Mouse (Mus musculus) kidney, adult 2 months (tissue): ENCODE data around the gene Map3k13.

Experiments used
- CTCF ChIP-seq: fragments of 200-500 bp; conservative IDR thresholded peaks from 2 replicates; pipeline ENCODE4 v1.5.1; 2011; ENCODE audit warnings: low read depth, mild to moderate bottlenecking, control low read depth, low read length, moderate library complexity, mixed read lengths; ENCODE audit not compliant: insufficient read depth, insufficient read length
- POLR2A ChIP-seq: fragments of 200-500 bp; IDR thresholded peaks from one replicate; pipeline ENCODE4 v1.6.1; 2011; ENCODE audit warnings: low read depth, low read length, control low read depth

DNA sequence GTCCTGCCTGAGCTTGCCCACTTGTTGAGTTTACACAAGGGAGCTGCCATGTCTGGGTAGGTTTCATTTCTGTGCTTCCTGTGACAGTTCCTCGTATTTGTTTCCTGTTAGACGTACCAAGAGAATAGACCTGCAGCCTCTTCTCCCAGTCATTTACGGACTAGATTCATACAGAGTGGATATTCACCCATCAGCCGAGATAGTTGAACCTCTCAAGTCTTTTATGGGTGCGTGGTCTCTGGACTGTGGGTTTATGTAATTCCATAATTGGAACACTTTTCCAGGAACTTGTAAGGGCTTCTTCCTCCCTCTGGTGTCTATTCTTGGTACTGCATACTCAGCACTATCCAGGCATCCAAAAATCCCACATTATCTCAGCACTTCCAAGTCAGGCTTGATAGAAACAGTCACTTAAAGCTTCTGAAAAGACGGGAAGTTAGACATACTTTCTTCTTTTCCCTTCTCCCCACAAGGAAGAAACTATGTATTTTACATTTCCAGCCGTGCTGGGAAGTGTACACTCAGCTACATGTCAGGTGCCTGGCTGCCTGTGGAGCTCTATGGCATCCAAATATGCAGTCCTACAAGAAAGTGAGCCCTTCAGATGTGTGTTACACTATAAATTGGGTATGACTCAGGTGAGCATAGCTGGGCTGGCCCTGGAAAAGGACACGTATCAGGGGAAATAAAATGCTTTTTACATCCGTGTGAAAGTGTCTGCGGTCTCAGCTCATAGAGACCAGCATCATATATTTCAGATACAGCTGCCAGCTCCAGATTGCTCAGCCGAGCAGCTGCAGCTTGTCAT is 20.9 kb downstream of the Map3k13 start:
- no peak for TF ChIP-seq POLR2A
- peak; percentile 28; the same call in 1 of the 2 replicates for TF ChIP-seq CTCF
